Mouse (Mus musculus): ENCODE results near the gene Tmem110. TPM values are rescaled to one million over a fixed set of nuclear protein-coding genes. Genes with fewer than 3 reads are reported as not detected.
A peak's percentile ranks its signal among the peaks of the same experiment; 100 is the strongest.

Tmem110 gene
- polyA plus RNA-seq, 1 experiment from 2014 or later, result 23.4 TPM

- no peak for ATAC-seq (replicated peaks; ENCODE audit: low FRiP score, low read depth)
- Histone ChIP-seq H3K9ac (ENCODE audit: low read depth, low read length) (no peak overlapping the region), H3K4me1 (replicated peaks; ENCODE audit: insufficient read depth, low read length) (no peaks in the 10 kb centered on the region), H3K36me3 (ENCODE audit: insufficient read depth, low read length) (0 out of 2 replicates have a peak, but pooled peaks cover 6% of the 10 kb centered on the region), H3K9me3 (replicated peaks; ENCODE audit: low read length) (no peaks in the 10 kb centered on the region), H3K27ac (no peak overlapping the region), H3K4me3 (replicated peaks; ENCODE audit: low read depth, low read length) (no peak overlapping the region), H3K27me3 (ENCODE audit: insufficient read depth, low read length) (no peaks in the 10 kb centered on the region), H3K4me2 (ENCODE audit: low read length) (no peak overlapping the region)
- no peak for TF ChIP-seq CTCF (IDR thresholded peaks at IDR 0.05; ENCODE audit: low read depth)
- WGBS, result 88% methylated on average over 10 of the region's 10 CpGs
- DNase-seq (ENCODE audit: low spot score), result no peak
These were observed 43.4 kb downstream of the Tmem110 start for GRCm38 (mm10) chr14:30868826-30869225.

DNA sequence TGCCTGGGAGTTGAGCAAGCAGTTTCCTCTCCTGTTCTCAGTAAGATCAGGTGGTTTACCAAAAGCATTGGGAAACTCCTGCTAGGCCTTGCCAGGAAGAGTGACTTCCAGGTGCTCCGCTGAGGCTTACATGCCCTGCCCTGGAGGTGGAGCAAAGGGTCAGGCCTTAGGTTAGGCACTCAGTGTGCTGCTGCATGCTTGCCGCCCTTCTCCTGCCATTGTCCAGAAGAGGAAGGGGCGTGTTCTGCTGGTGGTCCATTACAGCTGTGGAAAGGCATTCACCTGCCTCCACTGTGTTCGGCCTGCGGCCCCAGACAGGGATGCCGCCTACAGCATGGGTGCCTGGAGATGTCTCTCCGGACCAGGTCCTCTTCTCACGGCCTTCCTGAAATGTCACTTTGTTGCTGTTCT lies 44.0 kb downstream of the Tmem110 start:
- 71% methylated on average over 8 of the region's 8 CpGs for WGBS
- no peak for TF ChIP-seq CTCF (IDR thresholded peaks at IDR 0.05; ENCODE audit: low read depth)

GRCm38 (mm10) chr14:30870206-30871147 lies 45.1 kb downstream of the Tmem110 start:
- H3K27ac ChIP-seq, result peak overlapping the region; percentile 85
- no peak overlapping the region for H3K9ac ChIP-seq (ENCODE audit: low read depth, low read length)
- TF ChIP-seq CTCF (IDR thresholded peaks at IDR 0.05; ENCODE audit: low read depth), result no peak
- peaks cover 13% of the 10 kb centered on the region for H3K4me1 ChIP-seq (replicated peaks; ENCODE audit: insufficient read depth, low read length)
- DNase-seq (ENCODE audit: low spot score), result peak; percentile 78
- no peak overlapping the region for H3K4me2 ChIP-seq (ENCODE audit: low read length)
- peaks cover 13% of the 10 kb centered on the region; the same call in 1 of the 2 replicates for H3K36me3 ChIP-seq (ENCODE audit: insufficient read depth, low read length)
- H3K4me3 ChIP-seq (replicated peaks; ENCODE audit: low read depth, low read length), result no peak overlapping the region
- WGBS, result 71% methylated on average over 25 of the region's 25 CpGs
- H3K27me3 ChIP-seq (ENCODE audit: insufficient read depth, low read length), result no peaks in the 10 kb centered on the region
- ATAC-seq (replicated peaks; ENCODE audit: low FRiP score, low read depth), result no peak
- no peaks in the 10 kb centered on the region for H3K9me3 ChIP-seq (replicated peaks; ENCODE audit: low read length)

More for the DNA sequence above, 44.0 kb downstream of the Tmem110 start:
- 0 out of 2 replicates have a peak, but pooled peaks cover 7% of the 10 kb centered on the region for H3K36me3 ChIP-seq (ENCODE audit: insufficient read depth, low read length)
- no peaks in the 10 kb centered on the region for H3K9me3 ChIP-seq (replicated peaks; ENCODE audit: low read length)
- ATAC-seq (replicated peaks; ENCODE audit: low FRiP score, low read depth) (no peak), DNase-seq (ENCODE audit: low spot score) (no peak)
- H3K4me1 ChIP-seq (replicated peaks; ENCODE audit: insufficient read depth, low read length), result peaks cover 5% of the 10 kb centered on the region; the same call in 1 of the 2 replicates
- no peak overlapping the region for H3K4me3 ChIP-seq (replicated peaks; ENCODE audit: low read depth, low read length)
- no peak overlapping the region for H3K9ac ChIP-seq (ENCODE audit: low read depth, low read length)
- H3K27ac ChIP-seq, result peak overlapping the region; percentile 85
- no peak overlapping the region for H3K4me2 ChIP-seq (ENCODE audit: low read length)
- H3K27me3 ChIP-seq (ENCODE audit: insufficient read depth, low read length), result no peaks in the 10 kb centered on the region

- H3K4me1 ChIP-seq (replicated peaks; ENCODE audit: insufficient read depth, low read length), result peaks cover 25% of the 10 kb centered on the region
- no peaks in the 10 kb centered on the region for H3K9me3 ChIP-seq (replicated peaks; ENCODE audit: low read length)
- DNase-seq (ENCODE audit: low spot score), result no peak
- H3K36me3 ChIP-seq (ENCODE audit: insufficient read depth, low read length), result peaks cover 13% of the 10 kb centered on the region; the same call in 1 of the 2 replicates
- H3K4me3 ChIP-seq (replicated peaks; ENCODE audit: low read depth, low read length), result no peak overlapping the region
- 54% methylated on average over 18 of the region's 18 CpGs for WGBS
- H3K27ac ChIP-seq, result 0 out of 2 replicates have a peak overlapping the region, but pooled peaks have one; percentile 47
- no peak overlapping the region for H3K9ac ChIP-seq (ENCODE audit: low read depth, low read length)
- no peaks in the 10 kb centered on the region for H3K27me3 ChIP-seq (ENCODE audit: insufficient read depth, low read length)
- no peak overlapping the region for H3K4me2 ChIP-seq (ENCODE audit: low read length)
- TF ChIP-seq CTCF (IDR thresholded peaks at IDR 0.05; ENCODE audit: low read depth), result no peak
- ATAC-seq (replicated peaks; ENCODE audit: low FRiP score, low read depth), result 0 out of 2 replicates have a peak, but pooled peaks have one; percentile 18
These were observed 48.8 kb downstream of the Tmem110 start for GRCm38 (mm10) chr14:30874095-30874700.

DNA sequence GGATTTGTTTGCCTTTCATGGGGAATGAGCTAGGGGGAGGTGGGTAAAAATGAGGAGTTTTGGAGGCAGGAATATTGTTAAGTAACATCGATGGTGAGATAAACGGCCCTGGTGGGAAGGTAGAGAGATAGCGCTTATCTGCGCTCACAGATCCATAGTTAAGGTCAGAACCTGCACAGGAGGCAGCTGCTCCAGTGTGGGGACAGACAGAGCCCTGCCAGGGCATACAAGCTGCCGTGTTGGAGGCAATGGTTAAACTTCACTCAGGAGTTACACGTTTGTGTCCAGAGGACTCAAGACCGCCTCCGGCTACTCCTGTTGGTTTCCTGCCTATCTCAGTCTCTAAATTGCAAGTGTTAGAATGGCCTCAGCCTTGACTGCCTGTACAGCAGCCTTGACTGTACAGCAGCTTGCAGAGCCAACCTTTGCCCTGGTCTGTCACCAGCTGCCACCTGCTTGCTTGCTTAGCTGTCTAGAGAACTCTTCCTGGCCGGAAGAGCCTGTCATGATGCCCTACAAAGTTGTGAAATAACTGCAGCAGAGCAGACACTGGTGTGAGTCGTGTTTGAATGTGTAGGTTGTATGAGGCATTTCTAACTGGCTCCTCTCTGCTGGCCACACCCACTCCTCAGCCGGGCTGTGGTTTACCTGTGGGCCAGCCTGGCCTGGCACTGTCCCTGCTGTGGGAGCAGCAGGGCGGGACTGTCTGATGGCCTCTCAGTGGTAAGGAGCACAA lies 49.9 kb downstream of the Tmem110 start:
- DNase-seq (ENCODE audit: low spot score), result no peak
- Histone ChIP-seq H3K36me3 (ENCODE audit: insufficient read depth, low read length) (peaks cover 13% of the 10 kb centered on the region; the same call in 1 of the 2 replicates), H3K4me2 (ENCODE audit: low read length) (no peak overlapping the region), H3K9me3 (replicated peaks; ENCODE audit: low read length) (no peaks in the 10 kb centered on the region), H3K27me3 (ENCODE audit: insufficient read depth, low read length) (no peaks in the 10 kb centered on the region), H3K4me3 (replicated peaks; ENCODE audit: low read depth, low read length) (no peak overlapping the region), H3K27ac (peak overlapping the region; percentile 79), H3K4me1 (replicated peaks; ENCODE audit: insufficient read depth, low read length) (peaks cover 25% of the 10 kb centered on the region), H3K9ac (ENCODE audit: low read depth, low read length) (no peak overlapping the region)
- ATAC-seq (replicated peaks; ENCODE audit: low FRiP score, low read depth), result peak; percentile 37
- TF ChIP-seq CTCF (IDR thresholded peaks at IDR 0.05; ENCODE audit: low read depth), result no peak
- 59% methylated on average over 12 of the region's 12 CpGs for WGBS

DNA sequence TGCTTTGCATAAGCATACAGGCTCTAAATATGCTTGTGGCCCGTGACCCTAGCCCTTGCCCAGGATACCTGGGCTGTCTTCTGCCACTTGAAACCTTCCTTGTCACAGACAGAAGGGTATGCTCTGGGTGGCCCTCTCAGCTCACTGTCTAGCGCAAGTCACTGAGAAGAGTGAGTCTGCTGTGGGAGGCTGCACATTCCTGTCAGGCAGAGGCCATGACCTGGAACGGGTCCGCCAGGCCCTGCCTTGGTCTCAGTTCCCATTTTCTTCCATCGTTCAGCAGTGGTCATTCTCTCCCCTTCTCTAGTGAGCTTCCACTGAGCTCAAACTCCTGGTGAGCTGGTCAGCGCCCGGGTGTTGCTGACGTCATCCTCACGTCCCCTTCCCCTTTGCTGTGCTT lies 50.6 kb downstream of the Tmem110 start:
- DNase-seq (ENCODE audit: low spot score) (peak; percentile 78), ATAC-seq (replicated peaks; ENCODE audit: low FRiP score, low read depth) (peak; percentile 76)
- no peaks in the 10 kb centered on the region for H3K9me3 ChIP-seq (replicated peaks; ENCODE audit: low read length)
- peak overlapping the region; percentile 79 for H3K27ac ChIP-seq
- H3K4me1 ChIP-seq (replicated peaks; ENCODE audit: insufficient read depth, low read length), result peaks cover 25% of the 10 kb centered on the region
- no peak overlapping the region for H3K4me2 ChIP-seq (ENCODE audit: low read length)
- TF ChIP-seq CTCF (IDR thresholded peaks at IDR 0.05; ENCODE audit: low read depth), result no peak
- no peak overlapping the region for H3K4me3 ChIP-seq (replicated peaks; ENCODE audit: low read depth, low read length)
- H3K36me3 ChIP-seq (ENCODE audit: insufficient read depth, low read length), result peaks cover 13% of the 10 kb centered on the region; the same call in 1 of the 2 replicates
- no peaks in the 10 kb centered on the region for H3K27me3 ChIP-seq (ENCODE audit: insufficient read depth, low read length)
- no peak overlapping the region for H3K9ac ChIP-seq (ENCODE audit: low read depth, low read length)
- 47% methylated on average over 9 of the region's 9 CpGs for WGBS
